Mouse (Mus musculus) urinary bladder, postnatal 14 days (tissue): ENCODE measurements around the gene Ndel1.
A peak's percentile ranks its signal among the peaks of the same experiment; 100 is the strongest.
"Not testable (repeated sequence)": the region's sequence is repeated elsewhere in the genome, so short reads cannot be mapped to it uniquely, and the experiment has no call there.

Source experiments
- DNase-seq: peaks from one replicate; pipeline ENCODE4 v3.0.0; 2021; ENCODE audit warnings: low spot score

Gene Ndel1

DNA sequence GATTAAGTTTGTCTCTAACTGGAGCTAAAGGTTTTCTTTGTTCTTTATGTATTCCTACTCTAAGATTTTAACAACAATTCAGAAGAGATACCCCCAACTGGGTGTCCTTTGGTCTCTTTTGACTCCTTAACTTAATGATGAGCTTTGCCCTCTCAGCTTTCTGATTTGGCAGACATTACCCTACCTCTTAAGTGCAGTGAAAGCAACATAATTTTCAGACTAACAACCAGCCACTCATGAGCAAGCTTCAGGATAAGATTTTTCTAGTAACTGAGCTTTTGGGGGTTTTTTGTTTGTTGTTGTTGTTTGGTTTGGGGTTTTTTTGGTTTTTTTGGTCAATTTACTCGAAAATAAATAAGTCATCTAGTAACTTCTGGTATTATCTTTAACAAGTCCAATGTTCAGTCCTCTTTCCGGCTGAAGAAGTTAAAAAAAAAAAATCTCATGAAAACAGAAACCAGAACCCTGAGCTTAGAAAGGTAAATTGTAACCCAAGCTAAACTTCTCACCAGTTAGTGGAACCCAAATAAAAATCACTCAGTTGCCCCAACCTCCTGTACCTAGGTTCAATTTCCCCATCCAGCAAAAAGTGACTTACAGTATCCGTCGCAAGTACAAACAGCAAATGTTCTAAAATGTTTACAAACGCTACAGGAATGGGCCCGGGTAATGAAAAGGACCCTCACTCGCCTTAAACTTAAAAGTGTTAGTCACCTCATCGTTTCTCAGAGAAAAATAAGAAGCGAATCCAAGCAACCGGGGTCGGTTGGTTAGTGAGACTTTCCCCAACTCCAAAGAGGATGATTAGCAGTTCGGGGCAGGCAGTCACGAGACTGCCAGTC is 19.8 kb downstream of the Ndel1 start:
- no peak for DNase-seq

DNA sequence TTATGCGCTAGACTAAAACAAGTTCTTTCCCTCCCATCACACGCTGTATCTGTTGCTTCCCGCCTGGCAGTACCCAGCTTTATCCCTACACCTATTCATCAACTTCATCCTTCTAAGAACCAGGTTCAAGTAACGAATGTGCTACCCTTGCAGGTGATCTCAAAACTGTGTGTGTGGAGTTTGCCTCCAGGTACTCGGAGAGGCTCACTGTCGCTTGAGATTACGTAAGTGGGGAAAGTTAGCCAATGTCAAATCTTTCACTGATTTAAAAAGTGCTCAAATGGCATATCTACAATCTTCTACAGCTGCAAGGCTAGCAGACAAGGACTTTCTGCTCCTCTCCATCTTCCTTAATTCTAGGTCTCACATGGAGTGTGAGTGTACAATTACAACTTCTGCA is 20.8 kb downstream of the Ndel1 start:
- no peak for DNase-seq

DNA sequence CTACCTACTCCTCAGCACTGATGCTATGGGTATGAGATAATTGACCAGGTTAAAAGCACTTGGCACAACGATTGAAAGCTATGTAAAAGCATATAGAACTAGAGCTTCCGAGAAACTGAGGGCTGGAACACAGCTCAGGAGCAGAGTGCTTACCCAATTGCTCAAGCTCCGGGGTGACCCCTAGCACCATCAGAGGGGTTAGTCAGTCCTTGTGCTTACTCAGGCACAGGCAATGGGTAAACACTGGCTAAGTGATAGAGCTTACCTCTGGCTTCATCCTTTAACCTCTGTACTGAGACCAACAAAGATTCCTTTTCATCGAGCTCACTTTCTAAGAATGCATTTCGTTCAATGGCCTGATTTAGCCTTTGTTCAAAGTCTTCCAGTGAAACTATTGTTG is 32.1 kb downstream of the Ndel1 start:
- DNase-seq: no peak

DNA sequence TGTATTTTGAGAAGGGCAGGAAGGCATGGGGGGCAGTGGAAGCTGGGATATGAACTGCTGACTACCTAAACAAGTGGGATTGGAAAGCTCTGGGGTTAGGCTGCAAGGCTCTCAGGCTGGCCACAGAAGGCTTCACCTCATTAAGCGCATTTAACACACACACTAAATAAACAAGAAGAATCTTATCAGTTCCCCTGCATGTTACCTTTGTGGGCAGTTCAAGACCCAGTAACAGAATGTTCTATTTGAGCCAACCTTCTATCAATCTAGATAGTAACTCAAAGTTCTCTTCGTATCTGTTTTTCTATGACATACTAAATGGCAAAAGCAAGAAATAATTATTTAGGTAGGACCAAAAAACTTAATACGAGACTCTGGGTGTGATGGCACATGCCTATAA is 36.6 kb downstream of the Ndel1 start:
- no peak for DNase-seq

DNA sequence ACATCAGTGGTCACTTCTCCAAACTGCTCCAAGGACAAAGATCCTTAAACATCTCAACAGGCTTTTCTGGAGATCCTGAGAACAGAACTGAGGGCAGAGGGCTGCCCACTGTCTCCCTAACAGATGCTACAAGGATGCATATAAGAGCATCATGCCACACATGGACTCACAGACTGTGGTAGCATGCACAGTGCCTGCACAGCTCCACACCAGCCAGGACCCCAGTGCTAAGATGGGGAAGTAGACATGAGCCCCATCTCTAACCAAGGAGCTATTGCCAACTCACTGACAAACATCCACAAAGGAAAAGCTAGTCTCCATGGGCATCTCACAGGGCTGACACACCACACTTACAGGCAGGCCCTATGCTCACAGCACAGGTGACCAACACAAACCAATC is 38.1 kb downstream of the Ndel1 start:
- DNase-seq: no peak

DNA sequence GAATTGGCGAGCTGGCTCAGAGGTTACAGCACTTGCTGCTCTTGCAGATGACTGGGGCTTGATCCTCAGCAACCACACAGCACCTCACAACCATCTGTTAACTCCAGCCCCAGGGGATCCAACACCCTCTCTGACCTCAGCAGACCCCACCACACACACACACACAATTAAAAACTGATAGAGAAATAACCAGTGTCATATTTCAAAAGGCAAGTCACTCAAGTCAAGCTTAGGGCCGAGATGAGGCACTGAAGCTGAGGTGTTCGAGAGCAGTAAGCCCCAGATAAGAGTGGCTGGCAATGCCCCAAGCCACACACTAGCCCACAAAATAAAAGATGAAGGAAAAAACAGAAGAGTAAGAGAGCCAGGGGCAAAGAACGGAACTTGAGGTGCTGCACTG is 38.9 kb downstream of the Ndel1 start:
- DNase-seq: no peak

DNA sequence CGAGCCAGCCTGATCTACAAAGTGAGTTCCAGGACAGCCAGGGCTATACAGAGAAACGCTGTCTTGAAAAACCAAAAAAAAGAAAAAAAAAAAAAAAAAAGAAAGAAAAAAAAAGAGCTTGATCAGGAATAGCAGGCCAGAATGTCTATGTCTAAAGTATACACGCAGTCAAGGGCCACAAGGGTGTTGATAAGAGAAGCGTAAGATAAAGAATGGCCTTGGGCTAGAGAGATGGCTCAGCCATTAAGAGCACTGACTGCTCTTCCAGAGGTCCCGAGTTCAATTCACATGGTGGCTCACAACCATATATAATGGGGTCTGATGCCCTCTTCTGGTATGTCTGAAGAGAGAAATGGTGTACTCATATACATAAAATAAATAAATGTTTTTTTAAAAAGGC is 40.1 kb downstream of the Ndel1 start:
- not testable (repeated sequence) for DNase-seq

DNA sequence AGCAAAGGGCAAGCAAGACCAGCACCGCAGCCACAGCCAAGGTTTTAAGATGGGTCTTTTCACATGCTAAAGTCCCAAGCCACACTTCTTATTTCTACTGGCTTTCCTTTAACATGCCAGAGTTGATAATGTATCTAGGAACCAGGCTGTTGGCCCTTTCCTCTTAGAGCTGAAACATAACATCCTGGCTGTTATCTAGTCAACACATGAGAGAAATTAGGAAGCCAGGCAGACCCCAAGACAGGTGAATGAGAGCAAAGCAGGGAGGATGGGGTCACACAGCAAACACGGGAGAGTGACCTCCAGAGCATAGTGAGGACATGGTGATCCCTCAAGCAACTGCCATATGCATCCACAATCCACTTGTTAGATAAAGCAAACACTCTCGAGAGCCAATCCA is 44.9 kb downstream of the Ndel1 start:
- no peak for DNase-seq

DNA sequence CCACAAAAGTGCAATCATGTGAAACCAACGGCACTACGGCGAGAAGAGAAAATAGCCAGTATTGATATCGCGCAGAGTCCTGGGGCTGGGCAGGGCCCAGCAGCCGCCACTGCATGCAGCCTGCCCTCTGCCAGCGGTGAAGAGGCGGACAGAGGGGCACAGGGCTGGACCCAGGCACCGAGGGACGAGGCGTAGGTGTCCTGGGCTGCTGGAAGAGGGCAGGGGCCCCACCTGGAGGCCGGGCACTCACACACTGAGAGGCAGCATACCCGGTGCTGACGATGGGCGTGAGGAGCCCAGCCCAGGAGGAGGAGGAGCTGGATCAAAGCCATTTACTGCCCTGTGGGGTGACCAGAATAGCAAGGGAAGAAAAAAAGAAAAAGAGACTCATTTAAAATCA is 49.3 kb downstream of the Ndel1 start:
- no peak for DNase-seq

DNA sequence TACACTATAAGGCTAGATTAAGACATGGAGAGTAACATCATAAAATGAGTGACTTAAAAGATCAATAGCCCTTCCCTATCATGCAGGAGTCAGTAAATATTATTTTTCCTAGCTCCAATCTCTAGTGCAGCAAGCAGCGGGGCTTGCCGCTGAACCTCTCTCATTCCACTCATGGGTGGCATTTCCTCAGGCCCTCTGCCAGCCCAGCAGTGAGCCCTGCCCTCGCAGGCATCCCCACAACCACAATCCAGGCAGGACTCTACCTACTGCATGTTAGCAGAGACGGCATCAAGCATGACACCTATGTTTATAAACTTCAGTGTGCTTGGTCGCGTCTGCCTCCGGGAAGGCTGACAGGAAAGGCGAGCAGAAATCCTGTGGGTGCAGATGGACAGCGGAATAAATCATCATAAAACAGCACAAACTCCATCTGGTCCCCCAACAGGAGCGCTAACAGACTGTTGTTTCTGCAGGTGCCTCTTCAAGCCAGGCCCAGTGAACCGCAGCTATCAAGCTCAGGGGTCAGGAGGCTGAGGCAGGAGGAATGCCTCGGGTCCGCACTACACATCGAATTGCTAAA is 52.3 kb downstream of the Ndel1 start:
- no peak for DNase-seq

DNA sequence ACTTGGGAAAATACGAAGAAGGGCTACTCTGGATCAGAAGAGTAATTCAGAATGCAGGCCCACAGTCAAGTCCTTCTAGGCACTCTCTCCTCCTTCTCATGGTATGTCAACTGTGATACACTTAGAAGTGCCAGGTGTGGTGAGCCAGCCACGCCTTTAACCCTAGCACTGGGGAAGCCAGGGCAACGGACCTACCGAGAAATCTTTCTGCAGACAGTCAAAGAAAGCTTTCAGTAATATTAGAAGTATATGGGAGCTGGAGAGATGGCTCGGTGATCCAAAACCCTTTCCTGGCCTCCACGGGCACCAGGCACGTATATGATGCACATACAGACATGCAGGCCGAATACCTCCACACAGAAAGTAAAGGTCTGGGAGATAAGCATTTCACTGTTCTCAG is 53.2 kb downstream of the Ndel1 start:
- no peak for DNase-seq

DNA sequence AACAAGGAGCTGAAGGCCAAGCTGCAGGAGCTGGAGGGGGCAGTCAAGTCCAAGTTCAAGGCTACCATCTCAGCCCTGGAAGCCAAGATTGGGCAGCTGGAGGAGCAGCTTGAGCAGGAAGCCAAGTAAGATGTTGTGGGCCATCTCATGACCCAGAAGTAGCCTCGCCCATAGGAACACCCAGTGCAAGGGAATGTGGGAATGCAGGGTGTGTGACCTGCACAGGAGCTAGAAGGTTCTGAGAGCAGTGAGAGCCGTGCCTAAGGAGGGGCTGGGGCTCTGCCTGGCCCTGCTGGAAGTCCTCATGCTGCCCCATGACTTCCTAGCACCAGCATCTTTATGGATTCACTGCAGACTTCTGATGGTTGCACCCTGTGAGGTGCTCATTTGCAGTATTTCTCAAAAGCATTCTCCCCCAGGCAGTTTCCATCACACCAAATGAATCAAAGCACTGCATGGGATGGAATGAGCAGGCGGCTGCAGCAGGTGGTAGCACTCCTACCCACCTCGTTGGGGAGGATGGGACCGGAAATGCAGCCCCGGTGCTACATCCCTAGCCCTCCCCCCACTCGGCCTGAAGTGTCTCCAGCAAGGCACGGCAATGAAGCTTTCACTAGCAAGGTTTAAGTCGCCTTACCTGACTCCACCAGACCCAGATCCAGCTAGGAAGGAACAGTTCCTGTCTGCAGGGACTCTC is 59.6 kb downstream of the Ndel1 start:
- DNase-seq: no peak

DNA sequence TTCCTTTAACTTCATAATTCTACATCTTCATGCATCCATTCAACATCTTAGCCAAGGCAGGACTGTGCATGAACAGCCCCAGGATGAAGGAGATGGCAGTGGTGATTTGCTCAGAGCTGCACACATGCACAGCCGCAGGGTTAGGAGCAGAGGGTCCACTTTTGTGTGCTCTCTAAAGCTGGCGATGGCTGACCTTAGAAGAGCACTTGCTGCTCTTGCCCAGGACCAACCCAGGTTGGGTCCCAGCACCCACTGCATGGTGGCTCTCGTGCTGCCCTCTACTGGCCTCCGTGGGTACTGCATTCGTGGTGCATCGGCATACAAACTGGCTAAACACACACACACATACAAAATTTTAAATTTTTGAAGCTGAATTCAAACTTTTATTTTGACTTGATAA is 63.9 kb downstream of the Ndel1 start:
- DNase-seq: peak; percentile 73

DNA sequence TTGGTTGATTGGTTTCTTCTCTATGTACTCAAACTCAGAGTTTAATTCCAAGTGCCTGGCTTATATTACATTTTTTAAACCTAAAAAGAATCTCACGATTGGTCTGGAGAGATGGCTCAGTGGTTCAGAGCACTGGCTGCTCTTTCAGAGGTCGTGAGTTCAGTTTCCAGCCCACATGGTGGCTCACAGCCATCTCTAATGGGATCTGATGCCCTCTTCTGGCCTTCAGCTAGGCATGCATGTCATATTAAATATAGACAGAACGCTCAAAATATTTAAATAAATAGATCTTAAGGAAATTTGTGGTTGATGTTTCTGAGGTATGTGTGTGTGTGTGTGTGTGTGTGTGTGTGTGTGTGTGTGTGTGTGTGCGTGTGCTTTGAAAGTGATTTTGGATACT is 66.5 kb downstream of the Ndel1 start:
- no peak for DNase-seq

DNA sequence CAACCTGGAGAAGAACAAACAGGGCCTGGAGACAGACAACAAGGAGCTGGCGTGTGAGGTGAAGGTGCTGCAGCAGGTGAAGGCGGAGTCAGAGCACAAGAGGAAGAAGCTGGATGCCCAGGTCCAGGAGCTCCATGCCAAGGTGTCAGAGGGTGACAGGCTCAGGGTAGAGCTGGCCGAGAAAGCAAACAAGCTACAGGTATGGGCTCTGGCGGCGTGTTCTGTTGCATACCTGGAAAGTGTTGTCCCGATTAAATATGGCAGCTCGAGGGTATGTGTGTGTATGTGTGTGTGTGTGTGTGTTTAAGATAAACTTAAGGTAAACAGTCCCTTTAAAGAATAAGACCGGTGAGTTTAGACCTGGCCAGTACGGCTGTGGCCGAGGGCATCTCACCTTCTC is 73.4 kb downstream of the Ndel1 start:
- DNase-seq: no peak

DNA sequence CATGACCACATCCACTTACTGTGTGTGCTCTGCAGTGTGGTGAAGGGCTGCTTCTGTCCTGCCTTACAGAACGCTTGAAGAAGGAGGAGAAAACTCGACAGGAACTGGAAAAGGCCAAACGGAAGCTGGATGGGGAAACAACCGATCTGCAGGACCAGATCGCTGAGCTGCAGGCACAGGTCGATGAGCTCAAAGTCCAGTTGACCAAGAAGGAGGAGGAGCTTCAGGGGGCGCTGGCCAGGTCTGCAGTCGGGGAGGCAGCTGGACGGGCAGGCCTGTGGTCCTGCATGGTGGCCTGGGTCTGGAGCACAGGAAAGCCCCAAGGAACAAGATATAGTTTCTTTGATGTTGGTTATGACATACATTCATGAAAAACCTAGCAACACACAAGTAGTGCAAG is 79.9 kb downstream of the Ndel1 start:
- DNase-seq: no peak

DNA sequence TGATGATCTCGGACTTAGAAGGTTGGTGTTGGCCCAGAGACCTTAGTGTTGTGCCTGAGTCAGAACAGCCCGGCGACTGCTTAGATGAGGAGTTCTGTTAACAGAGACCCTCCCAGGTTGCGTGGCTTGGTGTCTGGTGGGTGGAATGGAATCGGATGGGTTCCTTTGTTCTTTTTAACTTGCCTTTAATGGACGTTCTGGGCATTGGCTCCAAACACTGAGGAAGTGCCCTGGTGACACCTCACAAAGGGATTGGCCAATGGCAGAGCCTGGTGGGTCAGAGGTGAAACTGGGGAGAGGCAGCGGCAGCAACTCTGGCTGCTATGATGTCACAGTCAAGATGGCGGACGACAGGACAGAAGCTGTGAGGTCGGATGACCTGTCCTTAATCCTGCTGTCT is 80.9 kb downstream of the Ndel1 start:
- DNase-seq: no peak

DNA sequence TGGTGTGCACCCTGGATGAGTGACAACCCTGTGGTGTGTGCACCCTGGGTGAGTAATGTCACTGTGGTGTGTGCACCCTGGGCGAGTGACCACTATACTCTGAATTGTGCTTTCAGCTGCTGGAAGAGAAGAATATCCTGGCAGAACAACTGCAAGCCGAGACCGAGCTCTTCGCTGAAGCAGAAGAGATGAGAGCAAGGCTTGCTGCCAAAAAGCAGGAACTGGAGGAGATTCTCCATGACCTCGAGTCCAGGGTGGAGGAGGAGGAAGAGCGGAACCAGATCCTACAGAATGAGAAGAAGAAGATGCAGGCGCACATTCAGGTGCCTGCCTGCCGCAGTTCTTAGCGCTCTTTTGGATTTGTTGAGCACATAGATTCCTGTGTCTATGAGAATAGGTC is 84.4 kb downstream of the Ndel1 start:
- no peak for DNase-seq

DNA sequence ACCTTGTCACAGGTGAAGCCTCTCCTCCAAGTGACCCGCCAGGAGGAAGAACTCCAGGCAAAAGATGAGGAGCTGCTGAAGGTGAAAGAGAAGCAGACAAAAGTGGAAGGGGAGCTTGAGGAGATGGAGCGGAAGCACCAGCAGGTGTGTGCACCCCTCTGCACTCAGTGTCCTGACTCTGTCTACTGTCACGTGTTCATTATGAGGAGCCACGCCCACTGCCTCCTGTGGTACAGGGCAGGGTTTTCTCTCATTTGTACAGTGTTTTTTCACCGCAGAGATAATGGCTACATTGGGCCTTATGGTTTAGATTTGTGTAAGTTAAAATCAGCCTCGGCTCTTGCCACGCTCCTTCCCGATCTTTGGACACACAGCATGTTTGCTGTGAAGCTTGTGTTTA is 85.8 kb downstream of the Ndel1 start:
- no peak for DNase-seq

DNA sequence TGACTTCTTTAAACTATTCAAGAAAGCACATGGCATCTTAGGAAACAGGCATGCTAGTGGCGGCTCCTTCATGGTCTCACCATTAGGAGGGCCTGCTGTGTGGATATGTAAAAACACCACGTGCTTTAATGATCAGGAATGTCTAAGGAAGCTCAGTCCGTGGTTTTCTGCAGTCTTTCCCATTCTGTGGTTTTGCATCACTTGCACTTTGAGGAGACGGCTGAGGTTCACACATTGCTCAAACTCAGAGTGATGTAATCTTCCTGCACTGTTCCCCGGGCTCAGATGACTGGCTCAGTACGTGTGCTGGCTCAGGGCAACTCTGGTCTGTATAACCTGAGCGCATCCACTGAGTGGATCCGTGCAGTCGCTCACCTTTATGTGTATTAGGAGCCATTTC is 89.3 kb downstream of the Ndel1 start:
- no peak for DNase-seq

DNA sequence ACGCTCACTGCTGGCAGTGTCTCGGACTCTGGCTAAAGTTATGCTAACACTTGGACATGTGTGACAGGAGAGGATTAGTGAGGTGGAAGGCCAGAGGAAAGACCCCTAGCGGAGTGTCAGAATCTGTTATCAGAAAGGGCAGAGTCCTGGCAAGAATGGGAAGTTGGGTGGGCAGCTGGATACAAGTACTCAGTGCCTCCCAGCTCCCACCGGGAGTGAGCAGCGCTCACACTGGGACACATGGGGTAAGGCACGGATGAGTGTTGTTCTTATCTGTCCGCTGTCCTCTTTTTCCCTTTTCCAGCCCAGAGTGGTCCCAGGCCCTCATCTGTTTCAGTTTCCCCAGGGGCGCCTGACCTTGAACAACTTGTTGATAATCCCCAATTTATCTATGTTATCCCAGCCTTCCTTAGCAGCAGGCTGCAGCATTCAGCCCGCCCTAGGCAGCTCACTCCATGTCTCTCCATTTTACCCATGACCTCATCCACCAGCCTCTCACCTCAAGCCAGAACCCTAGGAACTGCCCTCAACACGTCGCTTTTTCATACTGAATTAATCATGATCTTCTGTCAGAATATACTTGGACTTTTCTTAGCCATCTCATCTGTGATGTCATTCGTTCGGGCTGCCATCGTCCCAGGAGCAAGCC is 91.1 kb downstream of the Ndel1 start:
- no peak for DNase-seq

DNA sequence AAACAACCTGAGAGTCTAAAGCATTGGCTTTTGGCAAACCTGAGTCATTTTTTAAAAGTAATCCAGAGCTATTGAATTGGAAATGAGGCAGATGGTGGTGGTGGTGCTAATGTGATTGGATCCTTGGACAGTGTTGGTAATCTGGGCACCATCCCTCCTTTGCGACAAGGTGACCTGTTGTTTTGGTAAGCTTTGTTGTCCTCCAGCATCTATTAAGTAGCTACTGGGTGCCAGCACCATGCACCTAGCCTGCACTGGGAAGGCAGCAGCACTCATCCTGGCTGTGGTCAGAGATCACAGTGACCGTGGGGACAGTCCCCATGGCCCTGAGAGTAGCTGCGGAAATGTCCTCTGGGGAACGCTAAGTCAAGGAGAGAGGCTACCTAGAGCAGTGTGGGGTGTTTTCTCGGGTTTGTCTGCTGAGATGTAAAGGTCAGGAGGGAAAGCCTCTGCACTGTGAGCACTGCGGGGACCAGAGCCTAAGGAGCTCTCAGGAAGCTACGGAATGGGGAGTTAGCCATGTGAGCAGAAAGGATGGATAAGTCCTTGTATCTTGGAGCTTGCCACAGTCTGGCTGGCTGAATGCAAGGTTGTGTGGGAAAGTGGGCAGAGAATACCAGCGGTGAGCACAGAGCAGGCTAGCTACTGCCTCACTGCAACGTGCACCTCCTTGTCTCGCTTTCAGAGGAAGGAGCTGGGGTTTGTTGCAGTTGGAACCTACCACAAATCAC is 91.8 kb downstream of the Ndel1 start:
- no peak for DNase-seq
